Mouse (Mus musculus) left cerebral cortex, adult 6 months (tissue): ENCODE measurements around the gene Snx1. TPM values are rescaled to one million over a fixed set of nuclear protein-coding genes. Genes with fewer than 3 reads are reported as not detected.

Experiments
- long read RNA-seq, 2 experiments: library from polyadenylated mRNA; unstranded; transcript quantifications; one replicate each; pipeline ENCODE4 v2.0.0; 2019 to 2020
- polyA plus RNA-seq: library from polyadenylated mRNA; unstranded; fragments of <200 nt; fragmentation: Nextera tagmentation; gene quantifications from 2 replicates; pipeline ENCODE4 v1.2.3, GENCODE M21; 2021

The Snx1 gene
- 62.4 and 71.0 TPM in 2 replicates for polyA plus RNA-seq
- long read RNA-seq, experiment 1, transcript Snx1-201 (15 exons, 2,073 nt), result major isoform, 702 of 773 reads
- long read RNA-seq, experiment 1, partial matches to known transcripts, result 16 of 773 reads
- long read RNA-seq, experiment 1, other reads (novel, unspliced or antisense), result 55 of 773 reads
- long read RNA-seq, experiment 2, transcript Snx1-201 (15 exons, 2,073 nt), result major isoform, 86 of 110 reads
- long read RNA-seq, experiment 2, partial matches to known transcripts, result 20 of 110 reads
- long read RNA-seq, experiment 2, other reads (novel, unspliced or antisense), result 4 of 110 reads

DNA sequence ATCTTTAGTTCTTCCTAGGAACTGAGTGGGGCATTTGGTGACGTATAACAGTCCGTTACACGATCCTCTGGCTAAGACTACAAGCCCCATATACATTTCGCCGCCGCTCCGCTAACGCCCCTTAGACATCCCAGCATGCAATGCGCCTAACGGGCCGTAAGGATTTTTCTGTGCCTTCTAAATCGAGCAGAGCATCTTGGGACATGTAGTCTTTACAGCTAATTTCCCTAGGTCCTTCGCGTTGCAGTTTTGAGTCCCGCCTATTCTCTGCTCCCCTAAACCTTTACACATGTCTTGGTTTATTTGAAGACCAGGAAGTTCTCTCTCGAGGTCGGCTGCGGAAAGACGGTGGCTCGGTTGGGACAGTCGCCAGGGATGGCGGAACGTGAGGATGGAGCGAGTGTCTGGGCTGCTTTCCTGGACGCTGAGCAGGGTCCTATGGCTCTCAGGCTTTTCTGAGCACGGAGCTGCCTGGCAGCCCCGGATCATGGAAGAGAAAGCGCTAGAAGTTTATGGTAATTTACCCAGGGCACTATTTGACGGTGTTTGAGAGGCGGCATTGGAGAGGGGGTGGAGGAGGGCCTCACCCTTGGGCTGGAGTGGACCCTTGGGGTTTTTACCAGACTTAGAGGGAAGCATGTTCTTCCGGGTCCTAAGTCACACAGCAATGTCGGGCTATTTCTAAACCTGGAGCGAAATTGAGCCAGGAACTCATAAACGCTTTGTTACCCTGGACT, at the start of gene Snx1, which contains the start of gene Ciao2a:
Snx1 (minus strand) TSS at position 132 of the 737 bp plus-strand sequence.
Ciao2a (plus strand) TSS at position 156 of the 737 bp plus-strand sequence.

DNA sequence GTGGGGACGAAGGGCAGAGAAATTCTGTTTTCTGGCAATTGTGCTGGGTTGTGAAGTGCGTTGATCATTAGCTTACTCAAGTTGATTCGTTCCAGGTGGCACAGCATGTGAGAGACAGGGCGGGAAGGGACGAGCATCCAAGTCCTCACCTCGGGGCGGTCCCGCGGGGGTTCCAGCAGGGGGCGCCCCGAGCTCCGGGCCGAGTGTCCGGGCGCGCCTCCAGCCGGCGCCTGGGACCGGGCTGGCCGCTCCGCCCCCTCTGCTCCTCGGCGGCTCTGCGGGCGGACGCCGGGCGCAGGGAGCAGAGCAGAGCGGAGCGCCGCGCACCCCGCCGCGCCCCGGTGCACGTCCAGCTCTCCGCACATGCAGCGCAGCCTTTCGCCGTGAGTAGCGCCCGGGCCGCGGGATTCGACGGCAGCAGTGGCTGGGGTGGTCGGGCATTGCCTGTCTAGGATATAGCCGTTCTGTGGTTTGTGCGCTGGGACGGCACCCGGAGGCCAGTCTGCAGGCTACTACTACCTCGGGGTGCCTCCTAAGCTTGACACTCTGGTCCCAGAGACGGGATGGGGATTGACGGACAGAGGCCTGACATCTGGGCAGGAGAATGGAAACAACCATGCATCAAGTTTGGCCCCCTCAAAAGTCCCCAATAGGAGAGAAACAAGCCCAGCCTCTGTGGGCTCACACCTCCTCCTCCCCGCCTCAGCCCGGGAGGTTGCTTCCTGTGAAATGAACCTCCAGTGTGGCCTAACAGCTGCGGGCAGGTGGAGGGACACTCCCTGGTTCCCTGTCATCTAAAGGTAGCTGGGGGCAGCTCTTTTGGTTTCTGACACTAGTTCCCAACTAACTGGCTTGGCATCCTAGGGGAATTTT, 31.8 kb upstream of the Snx1 start, which contains the start of gene Dapk2:
Dapk2 (plus strand) TSS at position 266 of the 873 bp plus-strand sequence.

DNA sequence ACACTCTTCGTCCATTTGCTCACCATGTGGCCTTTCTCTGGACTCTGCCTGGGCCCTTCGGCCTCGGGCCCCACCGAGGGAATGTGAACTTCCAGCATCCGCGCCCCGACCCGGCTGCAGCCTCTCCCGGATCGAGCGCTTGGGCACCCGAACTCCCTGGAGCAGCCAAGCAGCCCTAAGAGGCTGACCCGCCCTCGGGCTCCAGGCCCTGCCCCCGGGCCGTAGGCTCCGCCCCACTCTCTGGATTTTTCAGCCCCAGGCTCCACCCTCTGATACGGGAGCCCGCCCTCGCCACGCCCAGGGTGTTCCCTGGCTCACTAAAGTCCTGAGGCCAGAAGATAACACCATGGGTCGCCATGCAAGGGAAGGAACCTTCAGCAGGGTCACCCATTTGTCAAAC, 56.8 kb downstream of the Snx1 start, which contains the start of gene Snx22:
Snx22 (minus strand) TSS at position 137 of the 400 bp plus-strand sequence.

DNA sequence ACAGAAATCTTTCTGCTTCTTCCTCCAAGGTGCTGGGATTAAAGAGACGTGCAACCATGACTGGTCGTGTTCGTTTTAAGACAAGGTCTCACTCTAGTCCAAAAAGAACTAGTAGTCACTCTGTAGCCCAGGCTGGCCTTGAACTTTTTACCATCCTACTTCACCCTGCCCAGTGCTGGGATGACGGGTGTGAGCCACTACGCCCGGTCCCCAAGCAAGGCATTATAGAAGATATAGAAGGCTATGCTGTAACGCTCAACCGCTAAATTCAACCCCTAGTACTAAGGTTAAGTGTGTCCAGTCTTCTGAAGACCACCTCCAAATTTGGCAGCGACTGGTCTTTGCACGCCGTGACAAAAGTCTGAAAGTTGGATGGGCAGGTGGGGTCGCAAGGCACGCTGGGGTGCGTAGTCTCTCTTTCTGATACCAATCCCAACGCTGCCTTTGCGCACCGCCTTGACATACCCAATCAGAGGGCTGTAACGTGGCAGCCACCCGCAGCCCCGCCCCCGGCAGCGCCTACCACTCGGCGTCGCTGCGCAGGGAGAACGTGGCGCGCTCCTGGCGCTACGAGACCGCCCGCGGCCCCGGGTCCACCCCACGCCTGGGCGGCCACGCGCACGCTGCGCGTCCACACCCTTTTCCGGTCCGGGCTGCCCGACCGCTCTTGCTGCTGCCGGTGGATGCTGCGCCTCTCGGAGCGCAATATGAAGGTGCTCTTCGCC, 66.6 kb downstream of the Snx1 start, which contains the start of gene Ppib:
Ppib (plus strand) TSS at position 640 of the 725 bp plus-strand sequence.

Other genes with a start within 250 kb of the Snx1 start
- gene Pclaf, start 236.3 kb downstream of the Snx1 start, polyA plus RNA-seq, result 0.80 and 0.85 TPM in 2 replicates
- 13.8 and 18.7 TPM in 2 replicates for gene Trip4, start 217.8 kb downstream of the Snx1 start, polyA plus RNA-seq
- gene Csnk1g1, start 217.7 kb downstream of the Snx1 start, polyA plus RNA-seq, result 12.9 and 14.9 TPM in 2 replicates
- 251 and 268 TPM in 2 replicates for gene Ppib, start 66.4 kb downstream of the Snx1 start, polyA plus RNA-seq
- gene Snx22, start 56.9 kb downstream of the Snx1 start, polyA plus RNA-seq, result 4.0 and 5.7 TPM in 2 replicates
- gene Ciao2a, start within 50 bp of the Snx1 start, polyA plus RNA-seq, result 50.2 and 59.6 TPM in 2 replicates
- gene Dapk2, start 31.6 kb upstream of the Snx1 start, polyA plus RNA-seq, result 4.6 and 5.2 TPM in 2 replicates
- 11.3 and 12.5 TPM in 2 replicates for gene Herc1, start 223.9 kb upstream of the Snx1 start, polyA plus RNA-seq